Mouse (Mus musculus) CH12.LX (cell line): ENCODE measurements around the gene Gmnn. TPM values are rescaled to one million over a fixed set of nuclear protein-coding genes. Genes with fewer than 3 reads are reported as not detected.

ENCODE experiments used
- DNase-seq: peaks from one replicate; pipeline ENCODE4 v3.0.0-alpha.2; 2013; ENCODE audit errors: extremely low read depth
- H3K27ac ChIP-seq: 2 replicates; pipeline ENCODE4 v1.5.1; 2012; ENCODE audit warnings: low read depth, mild to moderate bottlenecking, control low read depth, moderate library complexity; ENCODE audit not compliant: insufficient read depth
- H3K27me3 ChIP-seq: replicated peaks from 2 replicates; pipeline ENCODE3; 2012; ENCODE audit warnings: inconsistent platforms
- H3K36me3 ChIP-seq, 2 experiments: replicated peaks in 1 of 2; 2 replicates each; pipeline versions ENCODE3 to v1.6.1; 2012; ENCODE audit warnings: inconsistent platforms in 1 of 2, low read length in 1 of 2, mild to moderate bottlenecking in 1 of 2, mixed read lengths in 1 of 2, moderate library complexity in 1 of 2; ENCODE audit not compliant: control insufficient read depth in 1 of 2, insufficient read depth in 1 of 2
- H3K4me1 ChIP-seq, 2 experiments: 2 replicates each; pipeline ENCODE4 v1.6.1; 2012; ENCODE audit warnings: inconsistent platforms in 1 of 2, moderate library complexity in 1 of 2; ENCODE audit not compliant: insufficient read depth in 2 of 2, control insufficient read depth in 1 of 2
- H3K4me2 ChIP-seq: 2 replicates; pipeline ENCODE4 v1.6.1; 2012; ENCODE audit warnings: low read depth, mild to moderate bottlenecking, control low read depth; ENCODE audit not compliant: poor library complexity, insufficient read depth, severe bottlenecking
- H3K4me3 ChIP-seq, 3 experiments: fragments of 150-350 bp in 1 of 3; sonication (generic) in 1 of 3; replicated peaks in 1 of 3; 2 replicates each; pipeline versions ENCODE3 to v1.5.1; 2011 to 2012; ENCODE audit warnings: low read depth in 2 of 3, low read length in 2 of 3, mild to moderate bottlenecking in 2 of 3, moderate library complexity in 2 of 3, control low read depth in 1 of 3, improper control_type of control experiment in 1 of 3, inconsistent platforms in 1 of 3, mixed read lengths in 1 of 3; ENCODE audit not compliant: poor library complexity in 1 of 3
- H3K79me2 ChIP-seq: replicated peaks from 2 replicates; pipeline ENCODE4 v1.6.1; 2012; ENCODE audit warnings: mild to moderate bottlenecking, moderate library complexity; ENCODE audit not compliant: control insufficient read depth, poor library complexity, insufficient read depth, severe bottlenecking; ENCODE audit errors: extremely low read depth
- H3K9ac ChIP-seq: 2 replicates; pipeline ENCODE4 v1.6.1; 2012; ENCODE audit warnings: low read depth, mild to moderate bottlenecking, control low read depth, moderate library complexity; ENCODE audit not compliant: insufficient read depth
- H3K9me3 ChIP-seq: replicated peaks from 2 replicates; pipeline ENCODE3; 2012; ENCODE audit warnings: low read length, inconsistent platforms, mixed read lengths
- BHLHE40 ChIP-seq: IDR thresholded peaks from 2 replicates; pipeline ENCODE4 v1.6.1; 2011; ENCODE audit warnings: mild to moderate bottlenecking, low read depth, low read length, improper control_type of control experiment
- CTCF ChIP-seq, 2 experiments: IDR thresholded peaks in 1 of 2; conservative IDR thresholded peaks in 1 of 2; 2 replicates each; pipeline ENCODE4 v1.5.1; 2011 to 2012; ENCODE audit warnings: low read depth in 2 of 2, low read length in 2 of 2, improper control_type of control experiment in 1 of 2, inconsistent platforms in 1 of 2, mild to moderate bottlenecking in 1 of 2, moderate library complexity in 1 of 2
- E2F4 ChIP-seq: IDR thresholded peaks from 2 replicates; pipeline ENCODE4 v1.6.1; 2011; ENCODE audit warnings: low read depth, low read length, improper control_type of control experiment; ENCODE audit not compliant: insufficient replicate concordance
- ELF1 ChIP-seq: IDR thresholded peaks from 2 replicates; pipeline ENCODE4 v1.6.1; 2014; ENCODE audit warnings: low read depth, mild to moderate bottlenecking, inconsistent platforms, low read length, improper control_type of control experiment
- EP300 ChIP-seq: IDR thresholded peaks from 2 replicates; pipeline ENCODE4 v1.6.1; 2011; ENCODE audit warnings: low read length, improper control_type of control experiment
- GABPA ChIP-seq: IDR thresholded peaks from 2 replicates; pipeline ENCODE4 v1.6.1; 2012; ENCODE audit warnings: low read depth, low read length, improper control_type of control experiment, inconsistent platforms; ENCODE audit not compliant: insufficient replicate concordance
- IRF4 ChIP-seq: IDR thresholded peaks from 2 replicates; pipeline ENCODE4 v1.6.1; 2014; ENCODE audit warnings: low read depth, mild to moderate bottlenecking, inconsistent platforms, low read length, improper control_type of control experiment
- JUN ChIP-seq: IDR thresholded peaks from 2 replicates; pipeline ENCODE4 v1.6.1; 2011; ENCODE audit warnings: low read depth, mild to moderate bottlenecking, low read length, improper control_type of control experiment, moderate library complexity; ENCODE audit not compliant: insufficient read depth
- JUND ChIP-seq: conservative IDR thresholded peaks from 2 replicates; pipeline ENCODE4 v1.6.1; 2011; ENCODE audit warnings: low read depth, low read length, improper control_type of control experiment
- MAFK ChIP-seq: IDR thresholded peaks from 2 replicates; pipeline ENCODE4 v1.6.1; 2011; ENCODE audit warnings: low read length, improper control_type of control experiment; ENCODE audit not compliant: insufficient replicate concordance
- MAX ChIP-seq: IDR thresholded peaks from 2 replicates; pipeline ENCODE4 v1.6.1; 2011; ENCODE audit warnings: low read length, improper control_type of control experiment
- MEF2A ChIP-seq: IDR thresholded peaks from 2 replicates; pipeline ENCODE4 v1.6.1; 2014; ENCODE audit warnings: low read depth, mild to moderate bottlenecking, inconsistent platforms, low read length, improper control_type of control experiment, borderline replicate concordance
- MXI1 ChIP-seq: IDR thresholded peaks from 2 replicates; pipeline ENCODE4 v1.6.1; 2011; ENCODE audit warnings: mild to moderate bottlenecking, low read depth, low read length, improper control_type of control experiment
- MYC ChIP-seq: IDR thresholded peaks from 2 replicates; pipeline ENCODE4 v1.6.1; 2011; ENCODE audit warnings: low read depth, mild to moderate bottlenecking, improper control_type of control experiment, low read length
- PAX5 ChIP-seq: IDR thresholded peaks from 2 replicates; pipeline ENCODE4 v1.6.1; 2012; ENCODE audit warnings: low read length, inconsistent platforms, mixed read lengths
- POLR2A ChIP-seq: IDR thresholded peaks from 2 replicates; pipeline ENCODE4 v1.6.1; 2011; ENCODE audit warnings: low read depth, mild to moderate bottlenecking, improper control_type of control experiment, low read length
- RAD21 ChIP-seq: IDR thresholded peaks from 2 replicates; pipeline ENCODE4 v1.6.1; 2011; ENCODE audit warnings: low read depth, mild to moderate bottlenecking, low read length, improper control_type of control experiment, moderate library complexity
- SIN3A ChIP-seq: IDR thresholded peaks from 2 replicates; pipeline ENCODE4 v1.6.1; 2012; ENCODE audit warnings: low read length, improper control_type of control experiment, inconsistent platforms
- TBP ChIP-seq: conservative IDR thresholded peaks from 2 replicates; pipeline ENCODE4 v1.6.1; 2011; ENCODE audit warnings: low read depth, low read length, improper control_type of control experiment
- ZMIZ1 ChIP-seq: IDR thresholded peaks from 2 replicates; pipeline ENCODE4 v1.6.1; 2012; ENCODE audit warnings: low read depth, mild to moderate bottlenecking, inconsistent platforms, low read length, improper control_type of control experiment
- ZNF384 ChIP-seq: IDR thresholded peaks from 2 replicates; pipeline ENCODE4 v1.6.1; 2012; ENCODE audit warnings: low read depth, low read length, improper control_type of control experiment, inconsistent platforms
- dilution Hi-C: fragments of 300-500 bp; cut with MboI; formaldehyde crosslinking; loops from 2 replicates; pipeline ENCODE4 v1.14.3; 2020; ENCODE audit warnings: low sequenced_read_pairs; ENCODE audit not compliant: extremely low pct_unique_long_range_greater_than_20kb, extremely low pct_ligation_motif_present
- in situ Hi-C: fragments of 300-500 bp; cut with MboI; formaldehyde crosslinking; loops from 3 replicates; pipeline ENCODE4 v1.14.3; 2019; ENCODE audit warnings: low sequenced_read_pairs, low pct_ligation_motif_present, low pct_unique_long_range_greater_than_20kb, mixed read lengths
- polyA plus RNA-seq: library from polyadenylated mRNA; unstranded; fragments of >175 nt; gene quantifications from 2 replicates; pipeline ENCODE4 v1.2.1, GENCODE M21; 2012; ENCODE audit warnings: low read depth; ENCODE audit not compliant: insufficient read length
- total RNA-seq, 2 experiments: library from RNA; depleted of rRNA; stranded (reverse); fragments of 300-350 nt in 1 of 2; fragments of >200 nt in 1 of 2; gene quantifications; 2 replicates each; pipeline ENCODE4 v1.2.3; 2012 to 2014

Gene Gmnn
- total and polyA plus RNA-seq, 3 experiments: 117 to 166 (median 166) TPM

- TF ChIP-seq IRF4 (no peak), EP300 (no peak), GABPA (no peak), JUND (no peak)
- in situ Hi-C loops: loop anchor here (25.0 kb wide), 1 partner anchor 188 kb away; no protein-coding TSS in a partner anchor
- Histone ChIP-seq H3K27me3 (no peaks in the 10 kb centered on the region), H3K9ac (no peak overlapping the region), H3K36me3 (peaks cover 12 to 56% of the 10 kb centered on the region in 2 experiments), H3K4me3 (no peak overlapping the region), H3K79me2 (no peaks in the 10 kb centered on the region), H3K4me2 (no peak overlapping the region), H3K27ac (peak overlapping the region; percentile 19; the same call in 1 of the 2 replicates), H3K9me3 (no peaks in the 10 kb centered on the region), H3K4me1 (peaks cover 5 to 10% of the 10 kb centered on the region in 2 experiments; a peak in 3 of 4 replicates)
- dilution Hi-C loops: no loop called here
- DNase-seq: no peak
Measured at GRCm38 (mm10) chr13:24723699-24724394, 37.9 kb downstream of the Gmnn start.

- H3K27me3 ChIP-seq: no peaks in the 10 kb centered on the region
- H3K79me2 ChIP-seq: no peaks in the 10 kb centered on the region
- peaks cover 5 to 10% of the 10 kb centered on the region in 2 experiments; a peak in 3 of 4 replicates for H3K4me1 ChIP-seq
- H3K4me3 ChIP-seq: no peak overlapping the region
- H3K4me2 ChIP-seq: no peak overlapping the region
- in situ Hi-C loops: loop anchor here (25.0 kb wide), 1 partner anchor 191 kb away; no protein-coding TSS in a partner anchor
- dilution Hi-C loops: no loop called here
- H3K36me3 ChIP-seq: peaks cover 28 to 66% of the 10 kb centered on the region in 2 experiments
- H3K9ac ChIP-seq: no peak overlapping the region
- no peak overlapping the region for H3K27ac ChIP-seq
- no peak for DNase-seq
- peaks cover 2% of the 10 kb centered on the region for H3K9me3 ChIP-seq
- TF ChIP-seq SIN3A (no peak), CTCF (conservative IDR thresholded peaks at IDR 0.05 in 1 of 2, IDR thresholded peaks at IDR 0.05 in 1 of 2; ENCODE audit: low read depth in 2 of 2, low read length in 2 of 2) (no peak), E2F4 (no peak), MEF2A (no peak), MAX (no peak), ZMIZ1 (no peak), MXI1 (no peak), POLR2A (no peak), MYC (no peak), MAFK (no peak), RAD21 (no peak), JUN (no peak), TBP (no peak), GABPA (no peak), PAX5 (no peak), BHLHE40 (no peak), ELF1 (no peak), ZNF384 (no peak)
Measured at GRCm38 (mm10) chr13:24721502-24721901, 40.2 kb downstream of the Gmnn start.
